In the genomic region with DNA sequence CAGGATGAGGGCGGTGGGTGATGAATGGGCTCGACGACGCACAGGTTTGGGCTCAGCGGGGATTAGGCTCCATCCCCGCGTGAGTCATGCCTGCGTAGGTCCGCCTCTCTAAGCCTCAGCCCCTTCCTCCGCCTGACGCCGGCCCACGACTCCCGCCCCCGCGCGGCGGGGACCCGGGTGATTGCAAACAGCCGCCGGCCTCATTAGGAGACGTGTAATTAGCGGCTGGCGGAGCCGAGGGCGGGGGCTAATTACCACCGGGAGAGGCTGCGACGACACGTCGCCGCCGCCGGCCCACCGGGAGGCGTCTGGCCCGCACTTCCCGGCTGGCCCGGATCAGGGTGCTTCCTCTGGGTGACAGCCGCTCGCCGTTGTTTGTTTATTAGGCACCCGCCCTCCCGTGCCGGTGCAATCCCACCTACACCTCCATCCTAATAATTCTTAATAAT, we compare ENCODE assay signal across 8 mouse cellular contexts. TPM values are rescaled to one million over a fixed set of nuclear protein-coding genes. Genes with fewer than 3 reads are reported as not detected.
DNase-seq lines count a peak whose midpoint lies in the region; ATAC-seq and TF ChIP-seq lines count a peak whose summit lies in the region.

No protein-coding gene starts in this region.

- H3K4me3 ChIP-seq in C2C12 (ENCODE audit: insufficient read depth, poor library complexity, severe bottlenecking), result peak overlapping the region; percentile 39
- H3K4me3 ChIP-seq in heart, embryonic 10.5 days, result peak overlapping the region; percentile 69
- H3K4me3 ChIP-seq in kidney, embryonic 14.5 days (ENCODE audit: low read length), result peak overlapping the region; percentile 54
- peak overlapping the region; percentile 43 for H3K4me3 ChIP-seq in limb, embryonic 14.5 days (replicated peaks; ENCODE audit: low read length)
- H3K4me3 ChIP-seq in midbrain, embryonic 14.5 days (replicated peaks; ENCODE audit: low read depth, low read length), result peak overlapping the region; percentile 43
- H3K4me3 ChIP-seq in stomach, embryonic 15.5 days (replicated peaks), result peak overlapping the region; percentile 61

- peak overlapping the region; percentile 76 for H3K4me2 ChIP-seq in kidney, embryonic 14.5 days (replicated peaks; ENCODE audit: low read depth, low read length)
- peak overlapping the region; percentile 62 for H3K4me2 ChIP-seq in limb, embryonic 14.5 days (replicated peaks; ENCODE audit: low read depth, low read length, severe bottlenecking)
- H3K4me2 ChIP-seq in midbrain, embryonic 14.5 days (ENCODE audit: low read length), result peak overlapping the region; percentile 74
- H3K4me2 ChIP-seq in stomach, embryonic 15.5 days, result peak overlapping the region; percentile 98

- no peaks in the 10 kb centered on the region for H3K27me3 ChIP-seq in C2C12 (ENCODE audit: control insufficient read depth, insufficient read depth, insufficient read length)
- H3K27me3 ChIP-seq in heart, embryonic 10.5 days (ENCODE audit: insufficient read depth, poor library complexity, severe bottlenecking), result peaks cover 30% of the 10 kb centered on the region
- peaks cover 13% of the 10 kb centered on the region for H3K27me3 ChIP-seq in kidney, embryonic 14.5 days (ENCODE audit: control insufficient read depth, insufficient read depth, low read length)
- 0 out of 2 replicates have a peak, but pooled peaks cover 2% of the 10 kb centered on the region for H3K27me3 ChIP-seq in limb, embryonic 14.5 days (ENCODE audit: control insufficient read depth, insufficient read depth, low read length)
- H3K27me3 ChIP-seq in midbrain, embryonic 14.5 days (ENCODE audit: control insufficient read depth, insufficient read depth, low read length), result peaks cover 10% of the 10 kb centered on the region
- H3K27me3 ChIP-seq in stomach, embryonic 15.5 days (replicated peaks), result 0 out of 2 replicates have a peak, but pooled peaks cover 3% of the 10 kb centered on the region

- peaks cover 9% of the 10 kb centered on the region for H3K36me3 ChIP-seq in C2C12 (ENCODE audit: control insufficient read depth, insufficient read depth)
- peaks cover 8% of the 10 kb centered on the region for H3K36me3 ChIP-seq in heart, embryonic 10.5 days
- peaks cover 8% of the 10 kb centered on the region for H3K36me3 ChIP-seq in kidney, embryonic 14.5 days (ENCODE audit: control insufficient read depth, insufficient read depth, low read length)
- peaks cover 8% of the 10 kb centered on the region for H3K36me3 ChIP-seq in limb, embryonic 14.5 days (ENCODE audit: control insufficient read depth, insufficient read depth, low read length)
- peaks cover 8% of the 10 kb centered on the region for H3K36me3 ChIP-seq in midbrain, embryonic 14.5 days (ENCODE audit: control insufficient read depth, insufficient read depth, low read length)
- H3K36me3 ChIP-seq in stomach, embryonic 15.5 days, result peaks cover 7% of the 10 kb centered on the region

- peaks cover 6% of the 10 kb centered on the region for H3K79me3 ChIP-seq in C2C12 (ENCODE audit: low read depth)

- DNase-seq in adrenal gland, postnatal 10 days, result peak; percentile 76
- no peak for DNase-seq in heart, embryonic 10.5 days (ENCODE audit: low spot score)
- no peak for DNase-seq in limb, embryonic 14.5 days (ENCODE audit: low spot score)
- DNase-seq in midbrain, embryonic 14.5 days, result peak; percentile 75

- peak overlapping the region; percentile 62 for H3ac ChIP-seq in C2C12 (ENCODE audit: control insufficient read depth, insufficient read length, low read depth)

- no peak for TF ChIP-seq CTCF in C2C12 (IDR thresholded peaks at IDR 0.05; ENCODE audit: control insufficient read depth, insufficient read depth, insufficient read length)

- under 1% methylated on average over 38 of the region's 45 CpGs for WGBS in heart, embryonic 10.5 days
- under 1% methylated on average over 44 of the region's 45 CpGs for WGBS in kidney, embryonic 14.5 days
- 0% methylated on average over 43 of the region's 45 CpGs for WGBS in limb, embryonic 14.5 days
- WGBS in midbrain, embryonic 14.5 days, result 1% methylated on average over 45 of the region's 45 CpGs
- 2% methylated on average over 45 of the region's 45 CpGs for WGBS in stomach, embryonic 15.5 days

- peaks cover 22% of the 10 kb centered on the region for H3K79me2 ChIP-seq in C2C12 (ENCODE audit: control insufficient read depth, insufficient read depth)

- no peak for TF ChIP-seq POLR2A in limb, embryonic 14.5 days (IDR thresholded peaks at IDR 0.05; ENCODE audit: borderline replicate concordance, extremely low read depth, insufficient read depth, insufficient read length)

- H3K27ac ChIP-seq in heart, embryonic 10.5 days, result peak overlapping the region; percentile 77
- H3K27ac ChIP-seq in kidney, embryonic 14.5 days (ENCODE audit: low read depth, low read length), result peak overlapping the region; percentile 8; the same call in 1 of the 2 replicates
- H3K27ac ChIP-seq in limb, embryonic 14.5 days (replicated peaks; ENCODE audit: low read depth, low read length), result no peak overlapping the region
- no peak overlapping the region for H3K27ac ChIP-seq in midbrain, embryonic 14.5 days (replicated peaks; ENCODE audit: low read depth, low read length)
- H3K27ac ChIP-seq in stomach, embryonic 15.5 days, result no peak overlapping the region

- H3K4me1 ChIP-seq in heart, embryonic 10.5 days, result peaks cover 28% of the 10 kb centered on the region
- peaks cover 21% of the 10 kb centered on the region for H3K4me1 ChIP-seq in kidney, embryonic 14.5 days (ENCODE audit: control insufficient read depth, insufficient read depth, low read length)
- peaks cover 9% of the 10 kb centered on the region for H3K4me1 ChIP-seq in limb, embryonic 14.5 days (ENCODE audit: control insufficient read depth, insufficient read depth, low read length)
- H3K4me1 ChIP-seq in midbrain, embryonic 14.5 days (ENCODE audit: control insufficient read depth, insufficient read depth, low read length), result peaks cover 8% of the 10 kb centered on the region
- peaks cover 11% of the 10 kb centered on the region for H3K4me1 ChIP-seq in stomach, embryonic 15.5 days

- no peaks in the 10 kb centered on the region for H3K9me3 ChIP-seq in heart, embryonic 10.5 days
- no peaks in the 10 kb centered on the region for H3K9me3 ChIP-seq in kidney, embryonic 14.5 days (ENCODE audit: control insufficient read depth, low read length)
- H3K9me3 ChIP-seq in limb, embryonic 14.5 days (ENCODE audit: control insufficient read depth, low read length), result no peaks in the 10 kb centered on the region
- no peaks in the 10 kb centered on the region for H3K9me3 ChIP-seq in midbrain, embryonic 14.5 days (ENCODE audit: control insufficient read depth, low read length)
- H3K9me3 ChIP-seq in stomach, embryonic 15.5 days, result no peaks in the 10 kb centered on the region

- 0 out of 2 replicates have a peak, but pooled peaks have one; percentile 1 for ATAC-seq in erythroblast, adult 5-6 weeks (replicated peaks; ENCODE audit: low FRiP score, poor library complexity, severe bottlenecking)
- 0 out of 2 replicates have a peak, but pooled peaks have one; percentile 0 for ATAC-seq in kidney, embryonic 14.5 days (ENCODE audit: low FRiP score, low TSS enrichment)
- ATAC-seq in limb, embryonic 14.5 days (ENCODE audit: low FRiP score, low read depth), result peak; percentile 8; the same call in 1 of the 2 replicates
- peak; percentile 46; the same call in 1 of the 2 replicates for ATAC-seq in midbrain, embryonic 14.5 days (ENCODE audit: low FRiP score, low TSS enrichment)
- ATAC-seq in stomach, embryonic 15.5 days (ENCODE audit: insufficient read depth, low FRiP score, low read depth), result peak; percentile 44; the same call in 1 of the 2 replicates

- H3K9ac ChIP-seq in kidney, embryonic 14.5 days (ENCODE audit: low read depth, low read length), result peak overlapping the region; percentile 61
- peak overlapping the region; percentile 53 for H3K9ac ChIP-seq in limb, embryonic 14.5 days (ENCODE audit: low read depth, low read length, severe bottlenecking)
- peak overlapping the region; percentile 57 for H3K9ac ChIP-seq in midbrain, embryonic 14.5 days (replicated peaks; ENCODE audit: low read length)
- peak overlapping the region; percentile 58; the same call in 1 of the 2 replicates for H3K9ac ChIP-seq in stomach, embryonic 15.5 days

RNA-seq across cellular contexts. Expression of a gene that starts 0.3 kb away (rescaled TPM):
- polyA plus RNA-seq in C2C12 (2012; fragmentation: generic; extraction: Trizol), result 141 TPM
- 10 to 100 TPM; 86.6 to 97.6 TPM for total RNA-seq in adrenal gland, postnatal 10 days (2021)
- total RNA-seq in erythroblast, adult 5-6 weeks (2015; ENCODE audit: low replicate concordance), result 20.1 and 41.5 TPM in 2 replicates
- total RNA-seq in erythroblast, adult 5-6 weeks (2017; ENCODE audit: low replicate concordance), result 5.9 and 26.6 TPM in 2 replicates
- polyA plus RNA-seq in heart, embryonic 10.5 days (2016; fragmentation: Nextera tagmentation; extraction: Ambion mirVana), result 88.7 and 117 TPM in 2 replicates
- polyA plus RNA-seq in kidney, embryonic 14.5 days (2014; fragmentation: Nextera tagmentation; extraction: Ambion mirVana), result 116 and 120 TPM in 2 replicates
- polyA plus RNA-seq in limb, embryonic 14.5 days (2012; rRNA removed), result 51.6 and 61.7 TPM in 2 replicates
- polyA plus RNA-seq in limb, embryonic 14.5 days (2014; fragmentation: Nextera tagmentation; extraction: Ambion mirVana), result 90.3 and 107 TPM in 2 replicates
- 95.6 and 106 TPM in 2 replicates for polyA plus RNA-seq in midbrain, embryonic 14.5 days (2014; fragmentation: Nextera tagmentation; extraction: Ambion mirVana)
- polyA plus RNA-seq in stomach, embryonic 15.5 days (2015; fragmentation: Nextera tagmentation; extraction: Ambion mirVana), result 106 and 116 TPM in 2 replicates

RNA-seq across cellular contexts. Expression of a gene that starts 37.4 kb away (rescaled TPM):
- 194 TPM for polyA plus RNA-seq in C2C12 (2012; fragmentation: generic; extraction: Trizol)
- total RNA-seq in adrenal gland, postnatal 10 days (2021), result 100 to 1,000 TPM; 228 to 254 TPM
- total RNA-seq in erythroblast, adult 5-6 weeks (2015; ENCODE audit: low replicate concordance), result 505 and 538 TPM in 2 replicates
- 1,329 and 1,906 TPM in 2 replicates for total RNA-seq in erythroblast, adult 5-6 weeks (2017; ENCODE audit: low replicate concordance)
- polyA plus RNA-seq in heart, embryonic 10.5 days (2016; fragmentation: Nextera tagmentation; extraction: Ambion mirVana), result 102 and 117 TPM in 2 replicates
- 81.9 TPM in 2 replicates for polyA plus RNA-seq in kidney, embryonic 14.5 days (2014; fragmentation: Nextera tagmentation; extraction: Ambion mirVana)
- polyA plus RNA-seq in limb, embryonic 14.5 days (2012; rRNA removed), result 163 and 180 TPM in 2 replicates
- polyA plus RNA-seq in limb, embryonic 14.5 days (2014; fragmentation: Nextera tagmentation; extraction: Ambion mirVana), result 86.7 and 95.6 TPM in 2 replicates
- 96.5 and 122 TPM in 2 replicates for polyA plus RNA-seq in midbrain, embryonic 14.5 days (2014; fragmentation: Nextera tagmentation; extraction: Ambion mirVana)
- 138 and 139 TPM in 2 replicates for polyA plus RNA-seq in stomach, embryonic 15.5 days (2015; fragmentation: Nextera tagmentation; extraction: Ambion mirVana)

RNA-seq across cellular contexts. Expression of a gene that starts 41.2 kb away (rescaled TPM):
- polyA plus RNA-seq in C2C12 (2012; fragmentation: generic; extraction: Trizol), result 0.12 TPM
- total RNA-seq in adrenal gland, postnatal 10 days (2021), result 1 to 10 TPM; 4.1 to 4.4 TPM
- total RNA-seq in erythroblast, adult 5-6 weeks (2015; ENCODE audit: low replicate concordance), result 0.19 TPM in 1 of 2 replicates, not detected in the other
- not detected in 2 replicates for total RNA-seq in erythroblast, adult 5-6 weeks (2017; ENCODE audit: low replicate concordance)
- 0.79 and 1.2 TPM in 2 replicates for polyA plus RNA-seq in heart, embryonic 10.5 days (2016; fragmentation: Nextera tagmentation; extraction: Ambion mirVana)
- 2.0 and 2.4 TPM in 2 replicates for polyA plus RNA-seq in kidney, embryonic 14.5 days (2014; fragmentation: Nextera tagmentation; extraction: Ambion mirVana)
- polyA plus RNA-seq in limb, embryonic 14.5 days (2012; rRNA removed), result 3.1 and 4.7 TPM in 2 replicates
- 1.2 and 1.5 TPM in 2 replicates for polyA plus RNA-seq in limb, embryonic 14.5 days (2014; fragmentation: Nextera tagmentation; extraction: Ambion mirVana)
- 6.6 and 6.9 TPM in 2 replicates for polyA plus RNA-seq in midbrain, embryonic 14.5 days (2014; fragmentation: Nextera tagmentation; extraction: Ambion mirVana)
- 1.5 and 1.6 TPM in 2 replicates for polyA plus RNA-seq in stomach, embryonic 15.5 days (2015; fragmentation: Nextera tagmentation; extraction: Ambion mirVana)

RNA-seq across cellular contexts. Expression of a gene that starts 44.1 kb away (rescaled TPM):
- polyA plus RNA-seq in C2C12 (2012; fragmentation: generic; extraction: Trizol), result 27.6 TPM
- 100 to 1,000 TPM in 1 of 2 experiments, 10 to 100 TPM in 1; 90.7 to 114 TPM for total RNA-seq in adrenal gland, postnatal 10 days (2021)
- total RNA-seq in erythroblast, adult 5-6 weeks (2015; ENCODE audit: low replicate concordance), result 1.7 and 2.5 TPM in 2 replicates
- total RNA-seq in erythroblast, adult 5-6 weeks (2017; ENCODE audit: low replicate concordance), result 8.3 and 12.3 TPM in 2 replicates
- 78.2 and 87.8 TPM in 2 replicates for polyA plus RNA-seq in heart, embryonic 10.5 days (2016; fragmentation: Nextera tagmentation; extraction: Ambion mirVana)
- polyA plus RNA-seq in kidney, embryonic 14.5 days (2014; fragmentation: Nextera tagmentation; extraction: Ambion mirVana), result 39.7 and 58.8 TPM in 2 replicates
- 11.5 and 13.7 TPM in 2 replicates for polyA plus RNA-seq in limb, embryonic 14.5 days (2012; rRNA removed)
- polyA plus RNA-seq in limb, embryonic 14.5 days (2014; fragmentation: Nextera tagmentation; extraction: Ambion mirVana), result 38.5 and 39.9 TPM in 2 replicates
- 49.6 and 50.0 TPM in 2 replicates for polyA plus RNA-seq in midbrain, embryonic 14.5 days (2014; fragmentation: Nextera tagmentation; extraction: Ambion mirVana)
- 46.5 and 47.9 TPM in 2 replicates for polyA plus RNA-seq in stomach, embryonic 15.5 days (2015; fragmentation: Nextera tagmentation; extraction: Ambion mirVana)

Comparison
In these comparisons a context has a peak if more than half of its experiments do, and no peak if none do; other contexts are left out.
1. DNase-seq: peak in adrenal gland, postnatal 10 days (single experiment) and midbrain, embryonic 14.5 days (single experiment); none in heart, embryonic 10.5 days (single experiment) and limb, embryonic 14.5 days (single experiment).
2. H3K27ac ChIP-seq: peak in heart, embryonic 10.5 days (single experiment) and kidney, embryonic 14.5 days (single experiment); none in limb, embryonic 14.5 days (single experiment), midbrain, embryonic 14.5 days (single experiment) and stomach, embryonic 15.5 days (single experiment).
3. Peak in every context shown above with its lines, with median percentiles within 50 percentile points of each other: H3K4me3 ChIP-seq, ATAC-seq, H3K4me2 ChIP-seq and H3K9ac ChIP-seq.